11 mouse cellular contexts compared by ENCODE assay signal in genomic region chr5:138657407-138657806, GRCm38 (mm10). TPM values are rescaled to one million over a fixed set of nuclear protein-coding genes. Genes with fewer than 3 reads are reported as not detected.
DNase-seq lines count a peak whose midpoint lies in the region; ATAC-seq lines count a peak whose summit lies in the region.
"Had no signal": no experiment of that assay in that cellular context is flagged by ENCODE, and none has a peak within 500 bp of the region (broad histone marks: within the 10 kb centered on the region; RNA-seq: fewer than 3 reads in every experiment).

No protein-coding gene starts in this region.

- no peak overlapping the region for H3K4me2 ChIP-seq in neural tube, embryonic 13.5 days
- H3K4me2 ChIP-seq: embryonic facial prominence, embryonic 12.5 days; liver, embryonic 15.5 days had no signal

- DNase-seq in heart, adult 11 months, result peak; percentile 13
- no peak for DNase-seq in heart, adult 8-10 months (ENCODE audit: low spot score)
- DNase-seq in kidney, adult 9 months, result peak; percentile 5
- DNase-seq in kidney, postnatal 25 days, result no peak
- DNase-seq in neural tube, embryonic 10.5 days (ENCODE audit: extremely low spot score, low spot score), result no peak

- 94% methylated on average over 3 of the region's 3 CpGs for WGBS in neural tube, embryonic 13.5 days

- no peak overlapping the region for H3K9ac ChIP-seq in neural tube, embryonic 13.5 days
- H3K9ac ChIP-seq: embryonic facial prominence, embryonic 12.5 days; liver, embryonic 15.5 days had no signal

- peak; percentile 55; the same call in 1 of the 2 replicates for ATAC-seq in neural tube, embryonic 13.5 days (ENCODE audit: low read depth)
- ATAC-seq in erythroid progenitor cell, adult 5-6 weeks (replicated peaks; ENCODE audit: low FRiP score, poor library complexity, severe bottlenecking), result no peak

- H3K36me3 ChIP-seq in neural tube, embryonic 13.5 days, result 0 out of 2 replicates have a peak, but pooled peaks cover 3% of the 10 kb centered on the region
- H3K36me3 ChIP-seq: embryonic facial prominence, embryonic 12.5 days; heart, embryonic 10.5 days; liver, embryonic 15.5 days had no signal

- H3K9me3 ChIP-seq in neural tube, embryonic 13.5 days, result no peaks in the 10 kb centered on the region
- H3K9me3 ChIP-seq: embryonic facial prominence, embryonic 12.5 days; heart, embryonic 10.5 days; liver, embryonic 15.5 days; megakaryocyte, embryonic 14.5 days had no signal

- no peaks in the 10 kb centered on the region for H3K27me3 ChIP-seq in neural tube, embryonic 13.5 days
- H3K27me3 ChIP-seq: embryonic facial prominence, embryonic 12.5 days; liver, embryonic 15.5 days; megakaryocyte, embryonic 14.5 days had no signal

- H3K27ac ChIP-seq in neural tube, embryonic 13.5 days (replicated peaks), result no peak overlapping the region
- H3K27ac ChIP-seq: embryonic facial prominence, embryonic 12.5 days; heart, embryonic 10.5 days; liver, embryonic 15.5 days had no signal

- no peaks in the 10 kb centered on the region for H3K4me1 ChIP-seq in neural tube, embryonic 13.5 days (replicated peaks)
- H3K4me1 ChIP-seq: embryonic facial prominence, embryonic 12.5 days; heart, embryonic 10.5 days; liver, embryonic 15.5 days had no signal

- H3K4me3 ChIP-seq in neural tube, embryonic 13.5 days, result no peak overlapping the region
- H3K4me3 ChIP-seq: embryonic facial prominence, embryonic 12.5 days; heart, embryonic 10.5 days; liver, embryonic 15.5 days; megakaryocyte, embryonic 14.5 days had no signal

RNA-seq across cellular contexts. Expression of gene A430033K04Rik, which starts 34.7 kb away (rescaled TPM):
- 1 to 10 TPM; 3.8 to 4.9 (median 4.8) TPM for total RNA-seq in heart, adult 8-10 months (2022)
- polyA plus RNA-seq in neural tube, embryonic 13.5 days (2015; fragmentation: Nextera tagmentation; extraction: Ambion mirVana), result 18.8 and 22.6 TPM in 2 replicates
- 1.8 and 6.7 TPM in 2 replicates for total RNA-seq in erythroid progenitor cell, adult 5-6 weeks (2015; ENCODE audit: low replicate concordance)
- 3.9 and 7.9 TPM in 2 replicates for total RNA-seq in erythroid progenitor cell, adult 5-6 weeks (2017; ENCODE audit: low replicate concordance)

RNA-seq across cellular contexts. Expression of gene Zfp68, which starts 37.8 kb away (rescaled TPM):
- 10 to 100 TPM; 16.8 to 20.1 (median 18.7) TPM for total RNA-seq in heart, adult 8-10 months (2022)
- polyA plus RNA-seq in neural tube, embryonic 13.5 days (2015; fragmentation: Nextera tagmentation; extraction: Ambion mirVana), result 78.0 and 86.3 TPM in 2 replicates
- 24.7 and 25.9 TPM in 2 replicates for total RNA-seq in erythroid progenitor cell, adult 5-6 weeks (2015; ENCODE audit: low replicate concordance)
- total RNA-seq in erythroid progenitor cell, adult 5-6 weeks (2017; ENCODE audit: low replicate concordance), result 17.6 and 19.3 TPM in 2 replicates

Comparison
In these comparisons a context has a peak if more than half of its experiments do, and no peak if none do; other contexts are left out.
1. DNase-seq: peak in heart, adult 11 months (single experiment) and kidney, adult 9 months (single experiment); none in heart, adult 8-10 months (single experiment), kidney, postnatal 25 days (0 of 2) and neural tube, embryonic 10.5 days (single experiment).